Comparison of ENCODE assay signal across 8 mouse cellular contexts in genomic region chr11:57800266-57800951, GRCm38 (mm10). TPM values are rescaled to one million over a fixed set of nuclear protein-coding genes. Genes with fewer than 3 reads are reported as not detected.
A peak's percentile ranks its signal among the peaks of the same experiment; 100 is the strongest.
DNase-seq lines count a peak whose midpoint lies in the region; ATAC-seq and TF ChIP-seq lines count a peak whose summit lies in the region.

No protein-coding gene starts in this region.

- H3K36me3 ChIP-seq in hindbrain, embryonic 10.5 days = no peaks in the 10 kb centered on the region
- no peaks in the 10 kb centered on the region for H3K36me3 ChIP-seq in limb, embryonic 14.5 days (ENCODE audit: control insufficient read depth, insufficient read depth, low read length)
- H3K36me3 ChIP-seq in neural tube, embryonic 12.5 days = no peaks in the 10 kb centered on the region

- peak overlapping the region; percentile 84 for H3K4me2 ChIP-seq in limb, embryonic 14.5 days (replicated peaks; ENCODE audit: low read depth, low read length, severe bottlenecking)
- peak overlapping the region; percentile 98 for H3K4me2 ChIP-seq in neural tube, embryonic 12.5 days (replicated peaks)

- intact Hi-C loops in heart, postnatal 10 days (cut with DNase I) = no loop called here
- intact Hi-C loops in left cerebral cortex, postnatal 36 days (cut with DNase I) = no loop called here

- no peaks in the 10 kb centered on the region; the same call in 1 of the 2 replicates for H3K4me1 ChIP-seq in bone marrow, adult 2 months (ENCODE audit: control insufficient read depth, insufficient read depth, low read length)
- peaks cover 39% of the 10 kb centered on the region for H3K4me1 ChIP-seq in hindbrain, embryonic 10.5 days (replicated peaks)
- H3K4me1 ChIP-seq in limb, embryonic 14.5 days (ENCODE audit: control insufficient read depth, insufficient read depth, low read length) = peaks cover 21% of the 10 kb centered on the region
- peaks cover 23% of the 10 kb centered on the region for H3K4me1 ChIP-seq in neural tube, embryonic 12.5 days

- no peak for ATAC-seq in limb, embryonic 14.5 days (ENCODE audit: low FRiP score, low read depth)
- no peak for ATAC-seq in neural tube, embryonic 12.5 days (ENCODE audit: low FRiP score, low read depth)

- no peaks in the 10 kb centered on the region for H3K9me3 ChIP-seq in hindbrain, embryonic 10.5 days
- no peaks in the 10 kb centered on the region for H3K9me3 ChIP-seq in limb, embryonic 14.5 days (ENCODE audit: control insufficient read depth, low read length)
- H3K9me3 ChIP-seq in neural tube, embryonic 12.5 days = no peaks in the 10 kb centered on the region

- 18% methylated on average over 22 of the region's 22 CpGs for WGBS in bone marrow, adult 2 months
- 17% methylated on average over 22 of the region's 22 CpGs for WGBS in hindbrain, embryonic 10.5 days
- 14% methylated on average over 22 of the region's 22 CpGs for WGBS in limb, embryonic 14.5 days
- 15% methylated on average over 22 of the region's 22 CpGs for WGBS in neural tube, embryonic 12.5 days

- H3K27ac ChIP-seq in bone marrow, adult 2 months (ENCODE audit: control insufficient read depth, insufficient read depth, low read depth, low read length, poor library complexity) = no peak overlapping the region
- peak overlapping the region; percentile 93 for H3K27ac ChIP-seq in hindbrain, embryonic 10.5 days
- H3K27ac ChIP-seq in limb, embryonic 14.5 days (replicated peaks; ENCODE audit: low read depth, low read length) = 0 out of 2 replicates have a peak overlapping the region, but pooled peaks have one; percentile 21
- H3K27ac ChIP-seq in neural tube, embryonic 12.5 days = 0 out of 2 replicates have a peak overlapping the region, but pooled peaks have one; percentile 62

- no peak for TF ChIP-seq POLR2A in bone marrow, adult 2 months (IDR thresholded peaks at IDR 0.05; ENCODE audit: borderline replicate concordance, control insufficient read depth, low read depth, low read length)
- TF ChIP-seq POLR2A in limb, embryonic 14.5 days (IDR thresholded peaks at IDR 0.05; ENCODE audit: borderline replicate concordance, extremely low read depth, insufficient read depth, insufficient read length) = no peak

- peak; percentile 93 for DNase-seq in heart, adult 11 months
- no peak for DNase-seq in heart, postnatal 10 days
- no peak for DNase-seq in hindbrain, embryonic 10.5 days (ENCODE audit: low spot score)
- no peak for DNase-seq in limb, embryonic 14.5 days (ENCODE audit: low spot score)
- DNase-seq in left cerebral cortex, postnatal 36 days (ENCODE audit: low spot score in 2 of 2) = no peak
- no peak for DNase-seq in right cerebral cortex, postnatal 36 days (ENCODE audit: low spot score in 2 of 2)

- no peaks in the 10 kb centered on the region for H3K27me3 ChIP-seq in hindbrain, embryonic 10.5 days (ENCODE audit: insufficient read depth, poor library complexity, severe bottlenecking)
- H3K27me3 ChIP-seq in limb, embryonic 14.5 days (ENCODE audit: control insufficient read depth, insufficient read depth, low read length) = no peaks in the 10 kb centered on the region
- H3K27me3 ChIP-seq in neural tube, embryonic 12.5 days (replicated peaks) = no peaks in the 10 kb centered on the region

- peak overlapping the region; percentile 89 for H3K9ac ChIP-seq in limb, embryonic 14.5 days (ENCODE audit: low read depth, low read length, severe bottlenecking)
- H3K9ac ChIP-seq in neural tube, embryonic 12.5 days = peak overlapping the region; percentile 93

- TF ChIP-seq CTCF in bone marrow, adult 2 months (IDR thresholded peaks at IDR 0.05; ENCODE audit: control insufficient read depth, insufficient read depth, low read length) = no peak

- H3K4me3 ChIP-seq in bone marrow, adult 2 months (replicated peaks; ENCODE audit: control insufficient read depth, low read depth, low read length) = peak overlapping the region; percentile 94
- peak overlapping the region; percentile 78 for H3K4me3 ChIP-seq in hindbrain, embryonic 10.5 days
- H3K4me3 ChIP-seq in limb, embryonic 14.5 days (replicated peaks; ENCODE audit: low read length) = peak overlapping the region; percentile 94
- H3K4me3 ChIP-seq in neural tube, embryonic 12.5 days = peak overlapping the region; percentile 87

RNA-seq across cellular contexts. Expression of gene Sap30l, which starts 1.0 kb away (rescaled TPM):
- total RNA-seq in heart, postnatal 10 days (2021) = 10 to 100 TPM; 36.1 to 38.8 TPM
- polyA plus RNA-seq in bone marrow, adult 2 months (2011; ENCODE audit: insufficient read depth, insufficient read length, low replicate concordance, missing spikeins) = 19.9 and 22.5 TPM in 2 replicates
- polyA plus RNA-seq in hindbrain, embryonic 10.5 days (2016; fragmentation: Nextera tagmentation; extraction: Ambion mirVana) = 8.8 and 12.7 TPM in 2 replicates
- 27.3 and 31.4 TPM in 2 replicates for polyA plus RNA-seq in limb, embryonic 14.5 days (2012; rRNA removed)
- polyA plus RNA-seq in limb, embryonic 14.5 days (2014; fragmentation: Nextera tagmentation; extraction: Ambion mirVana) = 20.7 and 21.7 TPM in 2 replicates
- 18.6 and 22.2 TPM in 2 replicates for polyA plus RNA-seq in neural tube, embryonic 12.5 days (2016; fragmentation: Nextera tagmentation; extraction: Ambion mirVana)
- 10 to 100 TPM; 49.3 to 58.2 TPM for total RNA-seq in left cerebral cortex, postnatal 36 days (2021)

RNA-seq across cellular contexts. Expression of gene Hand1, which starts 32.2 kb away (rescaled TPM):
- under 1 TPM in 1 of 2 experiments, not detected in 1; 0.15 TPM for total RNA-seq in heart, postnatal 10 days (2021)
- polyA plus RNA-seq in bone marrow, adult 2 months (2011; ENCODE audit: insufficient read depth, insufficient read length, low replicate concordance, missing spikeins) = not detected in 2 replicates
- 0.17 and 0.50 TPM in 2 replicates for polyA plus RNA-seq in hindbrain, embryonic 10.5 days (2016; fragmentation: Nextera tagmentation; extraction: Ambion mirVana)
- polyA plus RNA-seq in limb, embryonic 14.5 days (2012; rRNA removed) = 2.2 and 2.6 TPM in 2 replicates
- 1.6 and 1.7 TPM in 2 replicates for polyA plus RNA-seq in limb, embryonic 14.5 days (2014; fragmentation: Nextera tagmentation; extraction: Ambion mirVana)
- polyA plus RNA-seq in neural tube, embryonic 12.5 days (2016; fragmentation: Nextera tagmentation; extraction: Ambion mirVana) = 0.20 TPM in 2 replicates
- not detected for total RNA-seq in left cerebral cortex, postnatal 36 days (2021)
